Mouse (Mus musculus): ENCODE data around the gene Fth1.

GRCm38 (mm10) chr19:9952390-9952789 lies 28.0 kb upstream of the Fth1 start:
- no peak for TF ChIP-seq KAT2A (IDR thresholded peaks at IDR 0.05; ENCODE audit: insufficient replicate concordance, low read length)
- no peak for TF ChIP-seq POLR2A (IDR thresholded peaks at IDR 0.05; ENCODE audit: low read depth, low read length)
- TF ChIP-seq BHLHE40 (IDR thresholded peaks at IDR 0.05; ENCODE audit: low read depth, low read length), result no peak
- no peak for TF ChIP-seq E2F4 (IDR thresholded peaks at IDR 0.05; ENCODE audit: insufficient replicate concordance, low read depth, low read length)
- no peak for TF ChIP-seq TBP (conservative IDR thresholded peaks at IDR 0.05; ENCODE audit: low read depth, low read length)
- no peak for TF ChIP-seq ELF1 (IDR thresholded peaks at IDR 0.05; ENCODE audit: low read depth, low read length)
- TF ChIP-seq UBTF (IDR thresholded peaks at IDR 0.05; ENCODE audit: low read depth, low read length), result no peak

All from CH12.LX (cell line).